Mouse (Mus musculus) liver (tissue): ENCODE measurements around the gene Frmd4a.
A peak's percentile ranks its signal among the peaks of the same experiment; 100 is the strongest.
"Not testable (repeated sequence)": the region's sequence is repeated elsewhere in the genome, so short reads cannot be mapped to it uniquely, and the experiment has no call there.

ENCODE experiments used
- DNase-seq: peaks from one replicate; pipeline ENCODE4 v3.0.0-alpha.2; 2020; ENCODE audit warnings: mixed read lengths

Frmd4a gene

GRCm38 (mm10) chr2:4223316-4223715 lies 205.8 kb downstream of the Frmd4a start:
- DNase-seq: no peak

GRCm38 (mm10) chr2:4226941-4227558 lies 209.5 kb downstream of the Frmd4a start:
- DNase-seq: no peak

- DNase-seq: no peak
These were observed 210.0 kb downstream of the Frmd4a start for GRCm38 (mm10) chr2:4227563-4227962.

GRCm38 (mm10) chr2:4228510-4228909 lies 211.0 kb downstream of the Frmd4a start:
- DNase-seq: no peak

- DNase-seq: no peak
These were observed 214.8 kb downstream of the Frmd4a start for GRCm38 (mm10) chr2:4232335-4232734.

GRCm38 (mm10) chr2:4232761-4233322 lies 215.3 kb downstream of the Frmd4a start:
- DNase-seq: no peak

GRCm38 (mm10) chr2:4237686-4238085 lies 220.2 kb downstream of the Frmd4a start:
- DNase-seq: no peak

- no peak for DNase-seq
These were observed 232.2 kb downstream of the Frmd4a start for GRCm38 (mm10) chr2:4249723-4250122.

- no peak for DNase-seq
These were observed 235.2 kb downstream of the Frmd4a start for GRCm38 (mm10) chr2:4252541-4253291.

- DNase-seq: peak; percentile 21
These were observed 235.8 kb downstream of the Frmd4a start for GRCm38 (mm10) chr2:4253348-4253747.

- no peak for DNase-seq
These were observed 236.6 kb downstream of the Frmd4a start for GRCm38 (mm10) chr2:4254083-4254482.

GRCm38 (mm10) chr2:4256242-4256641 lies 238.7 kb downstream of the Frmd4a start:
- no peak for DNase-seq

GRCm38 (mm10) chr2:4257604-4258003 lies 240.1 kb downstream of the Frmd4a start:
- DNase-seq: no peak

- DNase-seq: not testable (repeated sequence)
These were observed 241.3 kb downstream of the Frmd4a start for GRCm38 (mm10) chr2:4258803-4259202.

GRCm38 (mm10) chr2:4260324-4261058 lies 243.0 kb downstream of the Frmd4a start:
- DNase-seq: no peak

- no peak for DNase-seq
These were observed 245.2 kb downstream of the Frmd4a start for GRCm38 (mm10) chr2:4262667-4263066.

- DNase-seq: no peak
These were observed 249.9 kb downstream of the Frmd4a start for GRCm38 (mm10) chr2:4267377-4267776.

- peak; percentile 11 for DNase-seq
These were observed 265.3 kb downstream of the Frmd4a start for GRCm38 (mm10) chr2:4282777-4283176.

- DNase-seq: no peak
These were observed 268.3 kb downstream of the Frmd4a start for GRCm38 (mm10) chr2:4285693-4286291.

- DNase-seq: peak; percentile 14
These were observed 268.9 kb downstream of the Frmd4a start for GRCm38 (mm10) chr2:4286390-4286901.

GRCm38 (mm10) chr2:4290475-4290874 lies 273.0 kb downstream of the Frmd4a start:
- no peak for DNase-seq

- no peak for DNase-seq
These were observed 273.6 kb downstream of the Frmd4a start for GRCm38 (mm10) chr2:4291100-4291499.

GRCm38 (mm10) chr2:4291671-4292070 lies 274.2 kb downstream of the Frmd4a start:
- no peak for DNase-seq
